Mouse (Mus musculus): ENCODE data around the gene Tbx6.

GRCm38 (mm10) chr7:126833294-126833693 lies 52.0 kb downstream of the Tbx6 start:
- no peak for TF ChIP-seq CTCF (IDR thresholded peaks at IDR 0.05; ENCODE audit: low read depth, low read length)
- TF ChIP-seq POLR2A (IDR thresholded peaks at IDR 0.05; ENCODE audit: borderline replicate concordance, low read depth, low read length): no peak

All from bone marrow macrophage, adult 2 months (primary cell).